Mouse (Mus musculus) kidney, postnatal 36 days (tissue): ENCODE data around the gene Atp2a3.

ENCODE experiments used
- DNase-seq, 2 experiments: peaks; one replicate each; pipeline ENCODE4 v3.0.0; 2021 to 2022; ENCODE audit warnings: mixed read lengths in 2 of 2

Gene Atp2a3

DNA sequence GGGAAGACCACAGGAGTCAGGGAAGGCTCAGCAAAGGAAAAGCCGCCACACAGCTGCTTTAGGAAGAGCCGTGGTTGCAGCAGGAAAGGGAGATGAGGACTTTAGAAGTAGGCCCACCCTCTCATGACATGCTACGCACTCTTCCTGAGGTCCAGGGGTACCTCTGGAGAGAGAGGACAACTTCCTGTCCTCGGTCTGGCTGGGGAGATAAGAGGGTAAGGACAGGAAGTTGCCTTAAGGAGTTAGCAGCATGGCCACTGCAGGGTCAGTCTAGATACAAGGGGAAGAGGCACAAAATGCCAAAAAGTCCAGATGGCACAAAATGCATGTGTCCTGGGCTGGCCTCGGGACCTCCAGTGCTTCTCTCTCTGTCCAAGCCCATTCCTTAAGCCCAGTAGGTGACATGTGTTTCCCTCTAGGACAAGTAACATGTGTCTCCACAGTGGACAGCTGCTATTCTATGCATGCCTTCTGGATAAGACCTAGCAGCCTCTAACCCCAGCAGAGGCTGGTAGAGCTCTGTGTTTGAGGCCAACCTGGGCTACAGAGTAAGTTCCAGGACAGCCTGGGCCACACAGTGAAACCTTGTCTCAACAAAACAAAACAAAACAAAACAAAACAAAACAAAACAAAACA is 5.5 kb upstream of the Atp2a3 start:
- peak; percentile 31 to 46 for DNase-seq

DNA sequence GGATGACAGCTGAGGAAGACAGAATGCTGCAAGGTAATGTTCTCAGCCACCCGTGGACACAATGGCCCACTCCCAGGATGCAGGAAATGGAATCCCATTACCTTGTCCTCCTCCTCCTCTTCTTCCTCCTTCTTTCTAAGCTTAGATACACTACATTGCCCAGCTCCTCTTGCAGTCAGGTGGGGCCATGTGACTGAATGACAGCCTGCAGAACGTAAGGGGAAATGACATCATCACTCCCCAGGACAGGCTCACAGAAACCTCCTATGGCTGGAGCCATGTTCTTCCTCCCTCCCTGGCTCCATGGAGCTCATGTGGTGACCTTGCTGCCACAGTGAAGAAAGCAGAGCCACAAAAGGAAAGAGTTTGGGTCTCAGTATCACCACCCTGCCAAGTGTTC is 3.7 kb upstream of the Atp2a3 start:
- DNase-seq, result no peak

DNA sequence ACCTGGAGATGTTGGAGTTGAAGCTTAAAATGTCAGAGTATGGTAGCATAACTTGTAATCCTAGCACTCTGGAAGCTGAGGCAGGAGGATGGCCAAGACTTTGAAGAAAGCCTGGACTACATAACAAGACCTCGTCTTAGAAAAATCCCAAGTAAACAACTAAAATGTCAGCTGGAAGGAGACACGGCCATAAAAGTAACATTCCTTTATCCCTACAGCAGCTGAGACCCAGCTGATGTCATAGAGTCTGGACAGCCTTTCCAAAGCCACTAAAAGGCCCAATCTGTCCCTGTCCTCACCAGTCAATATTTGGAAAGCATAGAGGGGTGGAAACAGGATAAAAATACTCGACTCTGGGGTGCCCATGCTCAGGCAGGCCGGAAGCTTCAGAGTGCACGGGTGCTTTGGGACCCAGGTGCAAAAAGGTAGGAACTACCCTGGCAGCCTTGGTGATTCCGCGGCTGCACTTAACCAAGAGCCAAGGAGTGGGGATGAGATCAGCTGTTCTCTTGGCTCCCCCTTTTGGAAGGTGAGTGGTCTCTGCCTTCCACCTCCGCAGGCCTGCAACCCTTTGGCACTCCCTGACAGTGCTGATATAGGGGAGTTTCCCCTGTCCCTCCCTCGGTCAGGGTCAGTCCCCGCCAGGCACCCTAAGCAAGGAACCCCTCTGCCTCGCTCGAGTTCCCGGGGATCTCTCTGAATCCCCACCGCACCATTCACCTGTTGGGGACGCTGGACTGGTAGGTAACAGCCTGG is 867 bp upstream of the Atp2a3 start:
- DNase-seq, result no peak

DNA sequence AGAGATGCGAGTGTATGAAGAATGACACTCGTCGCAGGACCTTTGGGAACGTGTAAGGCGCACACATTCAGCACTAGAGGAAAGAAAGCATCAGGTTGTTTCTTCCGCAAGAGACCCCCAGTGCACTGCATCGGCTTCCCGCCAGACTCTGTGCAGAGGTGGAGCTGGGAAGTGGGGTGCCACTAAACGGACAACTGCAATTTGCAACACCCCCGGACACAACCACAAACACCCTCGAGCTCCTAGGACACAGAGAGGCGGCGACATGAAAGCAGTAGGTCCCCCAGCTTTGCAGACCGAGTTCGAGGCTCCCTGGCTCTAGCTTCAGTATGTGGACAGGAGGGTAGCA is 272 bp upstream of the Atp2a3 start:
- DNase-seq, result no peak

DNA sequence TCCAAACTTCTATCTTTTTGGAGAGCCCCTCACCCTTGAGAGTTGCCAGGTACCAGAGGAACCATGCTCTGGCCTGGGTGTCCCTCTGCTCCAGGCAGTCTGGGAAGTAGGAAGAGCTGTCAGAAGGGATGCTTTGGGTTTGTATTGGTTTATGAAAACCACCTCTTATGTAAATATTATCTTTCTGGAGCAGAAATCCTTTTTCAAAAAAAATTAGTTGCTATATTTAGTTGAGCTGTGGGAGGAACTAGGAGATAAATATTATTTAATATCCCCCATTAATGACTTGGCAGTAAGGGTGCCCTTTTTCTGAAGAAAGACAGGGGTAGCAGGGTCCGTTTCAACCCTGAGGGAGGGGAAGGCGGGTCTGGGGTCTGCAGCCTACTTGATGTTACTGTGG is 1.4 kb downstream of the Atp2a3 start:
- DNase-seq, result no peak

DNA sequence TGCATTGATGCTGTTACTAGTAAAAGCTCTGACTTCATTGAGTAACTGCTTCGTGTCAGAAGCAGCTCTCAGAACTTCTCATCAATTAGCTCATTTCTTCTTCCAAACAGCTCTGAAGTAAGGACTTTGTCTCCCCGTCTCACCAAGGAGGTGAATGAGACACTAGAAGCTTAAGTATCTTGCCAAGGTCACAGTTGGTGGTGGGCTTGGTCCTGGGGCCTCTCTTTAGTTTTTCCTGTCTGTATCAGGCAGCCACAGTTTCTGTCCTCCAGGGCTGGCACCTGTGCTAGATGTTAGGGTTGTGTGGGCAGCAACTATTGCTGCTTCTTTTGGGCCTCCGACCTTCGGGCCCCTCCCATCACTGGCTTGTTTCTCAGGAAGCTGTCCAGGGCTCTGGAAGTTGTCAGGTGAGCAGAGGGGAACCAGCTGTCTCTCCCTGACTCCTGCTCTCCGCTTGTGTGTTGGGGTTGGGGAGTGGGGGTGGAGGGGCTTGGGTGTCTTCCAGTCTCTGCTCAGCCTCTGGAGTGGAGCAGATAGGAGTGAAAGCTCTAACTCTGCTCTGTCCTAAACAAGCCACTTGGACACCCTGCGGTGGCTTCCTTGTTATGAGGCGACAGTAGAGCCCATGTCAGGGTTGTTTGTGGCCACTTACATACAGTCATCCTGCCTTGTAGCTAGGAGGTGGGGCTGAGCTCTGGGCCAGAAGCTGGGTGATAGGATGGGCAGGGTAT is 2.3 kb downstream of the Atp2a3 start:
- DNase-seq, result no peak

DNA sequence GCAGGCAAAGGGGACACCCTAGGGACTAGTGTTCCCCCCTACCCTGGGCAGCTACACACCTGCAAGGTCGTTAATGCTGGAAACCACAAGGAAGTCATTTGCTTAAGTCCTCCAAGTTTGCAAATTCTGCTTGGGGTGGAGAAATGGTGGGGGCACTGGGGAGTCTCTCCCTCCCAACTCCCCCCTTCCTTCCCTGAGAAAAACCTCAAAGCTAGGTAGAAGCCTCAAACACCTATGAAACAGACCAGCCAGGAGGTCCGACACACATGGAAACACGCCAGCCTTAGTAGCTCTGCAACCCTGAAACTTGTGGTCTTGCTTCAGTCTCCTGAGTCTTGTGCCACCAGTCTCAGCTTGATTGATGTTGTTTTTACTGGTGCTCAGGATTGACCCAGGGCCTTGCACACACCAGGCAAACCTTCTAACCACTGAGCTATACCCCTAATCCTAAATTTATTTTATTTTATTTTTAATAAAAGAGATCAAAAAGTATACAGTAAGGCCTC is 2.9 kb downstream of the Atp2a3 start:
- no peak for DNase-seq

DNA sequence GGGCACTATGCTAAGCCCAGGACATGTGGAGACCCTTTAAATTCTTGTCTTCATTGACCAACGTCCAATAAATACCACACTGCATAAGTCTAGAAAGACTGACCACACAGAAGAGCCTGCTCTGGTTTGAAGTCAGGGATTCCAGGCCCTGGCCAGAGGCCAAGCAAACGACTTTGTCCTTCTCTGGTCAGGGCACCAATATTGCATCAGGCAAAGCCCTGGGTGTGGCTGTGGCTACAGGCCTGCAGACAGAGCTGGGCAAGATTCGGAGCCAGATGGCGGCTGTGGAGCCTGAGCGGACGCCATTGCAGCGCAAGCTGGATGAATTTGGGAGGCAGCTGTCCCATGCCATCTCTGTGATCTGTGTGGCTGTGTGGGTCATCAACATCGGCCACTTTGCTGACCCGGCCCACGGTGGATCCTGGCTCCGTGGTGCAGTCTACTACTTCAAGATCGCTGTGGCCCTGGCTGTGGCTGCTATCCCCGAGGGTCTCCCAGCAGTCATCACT is 14.1 kb downstream of the Atp2a3 start:
- DNase-seq, result no peak

DNA sequence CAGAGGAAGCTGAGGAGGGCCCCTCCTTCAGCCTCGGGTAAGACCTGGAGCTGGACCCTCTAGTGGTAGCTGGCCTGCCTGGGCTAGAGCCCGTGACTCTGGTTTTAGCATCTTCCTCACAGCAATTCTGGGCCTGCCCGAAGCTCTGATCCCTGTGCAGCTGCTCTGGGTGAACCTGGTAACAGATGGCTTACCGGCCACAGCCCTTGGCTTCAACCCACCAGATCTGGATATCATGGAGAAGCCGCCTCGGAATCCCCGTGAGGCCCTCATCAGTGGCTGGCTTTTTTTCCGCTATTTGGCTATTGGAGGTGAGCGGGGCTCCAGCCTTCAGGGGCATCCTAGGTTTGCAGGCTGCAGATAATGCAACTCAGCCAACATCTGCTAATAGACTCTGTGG is 21.5 kb downstream of the Atp2a3 start:
- no peak for DNase-seq

DNA sequence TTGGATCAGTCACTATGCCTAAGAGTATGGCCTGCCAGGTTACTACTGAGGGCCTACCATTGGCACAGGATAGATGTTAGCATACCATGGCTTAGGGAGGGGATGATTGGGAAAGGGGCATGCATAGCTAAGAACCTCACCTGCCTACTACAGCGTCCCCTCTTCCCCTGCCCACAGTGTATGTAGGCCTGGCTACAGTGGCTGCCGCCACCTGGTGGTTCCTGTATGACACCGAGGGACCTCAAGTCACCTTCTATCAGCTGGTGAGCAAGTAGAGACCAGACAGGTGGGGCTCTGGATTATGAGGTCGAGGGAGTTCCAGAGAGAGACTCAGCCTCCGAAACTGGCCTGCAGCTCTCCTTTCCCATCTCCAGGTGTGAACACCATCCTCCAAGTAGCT is 22.3 kb downstream of the Atp2a3 start:
- peak in 1 of 2 experiments; percentile 67 for DNase-seq

DNA sequence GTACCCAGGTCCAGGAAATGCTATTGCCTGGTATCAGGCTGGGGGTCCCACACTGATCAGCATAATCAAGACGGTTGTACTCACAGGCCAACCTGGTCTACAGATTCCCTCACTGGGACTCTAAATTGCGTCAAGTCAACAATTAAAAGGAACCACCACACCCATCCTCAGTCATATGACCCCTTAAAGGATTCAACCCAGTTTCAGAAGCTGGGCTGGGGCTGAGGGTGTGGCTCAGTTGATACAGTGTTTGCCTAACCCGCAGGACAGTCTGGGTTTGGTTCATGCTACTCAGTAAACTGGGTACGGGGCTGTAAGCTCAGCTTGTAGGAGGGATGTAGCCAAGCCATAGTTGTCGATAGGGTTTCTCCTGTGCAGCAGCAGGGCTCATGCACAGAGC is 25.8 kb downstream of the Atp2a3 start:
- no peak for DNase-seq

DNA sequence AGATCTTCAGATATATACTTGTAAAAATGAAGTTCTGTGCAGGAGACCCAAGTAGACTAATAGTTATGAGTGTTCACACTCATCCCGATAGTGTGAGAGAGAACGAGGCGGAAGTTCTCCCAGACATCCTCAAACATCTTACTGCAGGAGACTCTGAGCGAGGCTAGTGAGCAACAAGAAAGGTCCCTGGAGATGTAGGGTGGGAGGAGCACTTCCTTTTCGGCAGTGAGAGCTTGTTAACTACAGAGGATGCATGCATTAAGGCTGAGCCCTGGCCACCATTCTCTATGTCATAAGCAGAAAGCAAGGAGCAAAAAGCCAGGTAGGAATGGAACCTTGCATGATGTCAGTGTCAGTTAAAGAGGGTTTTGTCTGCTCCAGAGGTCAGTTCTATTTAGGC is 26.3 kb downstream of the Atp2a3 start:
- DNase-seq, result no peak

DNA sequence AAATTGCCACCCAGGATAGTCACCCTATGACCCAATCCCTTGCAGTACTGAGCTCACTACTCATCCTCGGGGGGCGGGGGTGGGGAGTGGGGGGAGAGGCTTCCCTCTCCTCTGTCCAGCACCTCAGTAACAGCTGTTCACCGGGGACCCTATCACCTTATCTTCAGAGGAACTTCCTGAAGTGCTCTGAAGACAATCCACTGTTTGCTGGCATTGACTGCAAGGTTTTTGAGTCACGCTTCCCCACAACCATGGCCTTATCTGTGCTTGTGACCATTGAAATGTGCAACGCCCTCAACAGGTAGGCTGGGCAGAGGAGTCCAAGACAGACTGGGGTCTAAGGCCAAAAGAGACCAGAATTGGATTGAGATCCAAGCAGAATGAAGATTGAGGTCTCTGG is 26.8 kb downstream of the Atp2a3 start:
- no peak for DNase-seq

DNA sequence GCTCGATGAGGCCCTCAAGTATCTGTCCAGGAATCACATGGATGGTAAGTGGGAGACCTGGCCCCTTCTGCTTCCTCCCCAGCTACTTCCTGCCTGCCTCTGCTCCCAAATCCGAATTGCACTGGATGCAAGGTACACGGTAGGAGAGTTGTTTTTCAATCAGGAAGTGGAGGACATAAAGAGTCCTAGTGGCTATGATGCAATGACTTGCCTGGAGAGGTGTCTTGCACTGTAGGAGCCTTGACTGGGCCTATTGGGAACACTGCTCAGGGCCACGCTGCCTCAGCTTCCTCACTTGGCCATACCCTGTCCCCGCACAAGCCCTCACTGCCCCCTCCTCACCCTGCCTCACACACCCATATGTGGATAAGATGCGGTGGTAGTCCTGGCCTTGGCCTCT is 28.1 kb downstream of the Atp2a3 start:
- DNase-seq, result no peak

DNA sequence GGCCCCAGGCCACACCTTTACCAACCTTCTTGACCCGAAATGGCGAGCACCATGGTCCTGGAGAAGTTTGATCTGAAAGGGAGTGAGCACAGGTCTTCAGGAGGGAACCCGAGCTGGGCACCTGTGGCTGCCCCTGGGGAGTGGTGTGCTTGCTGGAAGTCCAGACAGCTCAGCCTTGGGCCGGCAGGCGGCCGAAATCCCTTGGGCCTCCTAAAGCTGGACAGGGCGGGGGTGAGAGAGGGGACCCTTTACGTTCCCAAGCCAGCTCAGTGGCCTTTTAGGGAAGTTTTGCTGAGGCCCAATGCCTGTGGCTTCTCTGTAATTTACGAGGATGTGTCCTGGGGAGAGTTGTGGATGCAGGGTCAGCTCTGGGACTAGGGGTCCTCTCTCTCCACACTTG is 29.7 kb downstream of the Atp2a3 start:
- DNase-seq, result no peak

DNA sequence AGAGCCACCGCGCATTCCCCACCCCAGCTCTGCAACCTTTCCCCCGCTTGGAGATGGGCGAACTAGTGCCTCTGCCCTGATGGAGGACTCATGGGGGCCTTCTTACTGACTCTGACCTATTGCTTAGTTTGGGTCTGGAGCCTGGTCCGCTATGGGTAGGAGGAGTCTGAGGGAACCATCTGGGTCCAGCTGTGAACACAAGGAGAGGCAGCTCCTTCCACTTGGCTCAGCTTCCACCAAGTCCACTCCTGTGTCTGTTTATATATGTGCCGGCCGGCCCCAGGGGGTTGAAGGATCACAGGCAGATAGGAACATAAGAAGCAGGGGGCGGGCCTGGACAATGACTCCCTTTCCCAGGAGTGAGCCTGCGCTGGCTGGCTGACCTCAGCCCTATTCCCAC is 31.0 kb downstream of the Atp2a3 start:
- no peak for DNase-seq

DNA sequence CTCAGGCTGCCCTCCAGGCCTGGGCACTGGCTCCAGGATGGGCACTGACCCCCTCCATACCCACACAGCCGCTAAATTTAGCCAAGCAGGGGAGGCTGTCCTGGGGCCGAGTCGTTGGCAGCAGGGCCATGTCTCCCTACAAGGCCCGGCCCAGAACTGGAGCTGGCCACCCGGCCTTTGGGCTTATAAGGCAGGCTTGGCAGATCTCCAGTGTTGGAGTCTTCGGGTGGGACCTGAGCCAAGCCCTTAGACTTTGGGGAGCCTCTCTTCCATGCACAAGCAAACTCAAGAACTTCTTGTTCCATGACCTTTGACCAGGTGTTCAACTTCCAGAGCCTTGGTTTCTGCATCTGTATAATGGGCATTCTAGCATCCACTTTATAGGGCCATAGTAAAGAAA is 35.4 kb downstream of the Atp2a3 start:
- peak in 1 of 2 experiments; percentile 55 for DNase-seq

DNA sequence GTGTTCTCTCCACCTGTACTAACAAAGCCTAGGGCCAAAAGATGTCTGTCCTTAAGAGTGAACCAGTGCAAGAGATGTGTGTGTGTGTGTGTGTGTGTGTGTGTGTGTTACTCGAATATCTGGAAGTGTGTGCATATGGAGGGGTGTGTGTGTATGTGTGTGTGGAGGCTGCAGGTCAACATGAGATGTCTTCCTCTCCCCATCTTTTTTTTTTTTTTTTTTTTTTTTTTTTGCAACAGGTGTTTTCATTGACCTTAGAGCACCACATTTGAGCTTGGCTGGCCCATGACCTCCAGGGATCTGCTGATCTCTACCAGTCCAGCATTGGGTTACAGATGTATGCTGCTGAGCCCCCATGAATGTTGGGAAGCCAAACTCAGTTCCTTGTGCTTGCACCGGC is 35.8 kb downstream of the Atp2a3 start:
- DNase-seq, result no peak

DNA sequence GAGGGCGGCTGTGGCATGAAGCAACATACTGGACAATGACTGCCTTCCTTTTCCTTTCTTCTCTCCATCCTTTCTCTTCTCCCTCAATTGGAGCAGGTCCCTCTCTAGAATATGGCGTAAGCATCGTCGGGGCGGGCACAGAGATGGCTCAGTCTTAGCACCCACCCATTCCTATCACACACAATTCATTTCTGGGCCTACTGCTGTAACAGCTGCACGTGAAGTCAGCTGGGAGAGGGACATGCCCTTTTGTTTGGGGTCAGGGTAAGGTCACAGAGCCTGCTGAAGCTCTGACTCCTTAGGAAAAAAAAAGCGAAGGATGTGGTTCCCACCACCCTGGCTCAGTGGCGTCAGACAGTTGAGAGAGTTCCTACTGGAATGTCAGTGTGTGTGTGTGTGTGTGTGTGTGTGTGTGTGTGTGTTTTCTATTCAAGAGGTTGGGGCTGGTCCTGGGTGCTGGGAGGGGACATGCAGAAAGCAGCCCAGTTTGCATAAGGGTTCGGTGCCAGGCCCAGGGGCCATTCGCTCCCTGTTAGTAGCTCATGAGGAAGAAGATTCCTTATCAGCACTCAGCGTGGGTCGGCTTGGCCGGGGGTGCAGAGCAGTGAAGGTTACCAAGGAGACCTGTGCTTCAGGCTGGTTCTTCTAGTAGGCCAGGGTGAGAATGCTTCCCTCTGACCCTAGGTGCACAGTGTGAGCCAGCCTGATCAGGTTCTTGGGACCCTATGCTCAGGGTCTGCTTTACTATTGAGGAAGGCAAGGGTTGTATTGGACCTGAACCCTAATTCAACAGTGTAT is 36.8 kb downstream of the Atp2a3 start:
- no peak for DNase-seq

DNA sequence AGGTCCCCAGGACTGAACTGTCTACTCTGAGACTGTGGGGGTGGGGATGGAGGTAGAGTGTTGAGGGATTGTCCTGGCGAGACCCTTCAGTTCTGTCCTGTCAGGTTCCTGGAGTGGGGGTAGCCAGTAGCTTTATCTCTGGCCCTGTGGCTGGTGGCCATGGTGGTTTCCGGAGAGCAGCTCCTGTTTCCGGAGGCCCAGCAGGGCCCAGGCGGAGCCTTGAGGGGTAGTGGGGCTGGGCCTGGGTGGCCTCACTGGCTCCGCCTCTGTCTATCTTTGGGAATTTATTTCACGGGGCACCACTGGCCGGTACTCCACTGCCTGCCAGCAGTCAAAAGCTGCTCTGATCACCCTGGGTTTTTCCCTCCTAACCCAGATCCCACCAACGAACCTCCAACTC is 37.8 kb downstream of the Atp2a3 start, which contains the start of gene P2rx1:
Gene P2rx1 (plus strand): TSS at position 333 of the 400 bp plus-strand sequence.
- peak in 1 of 2 experiments; percentile 49 for DNase-seq

DNA sequence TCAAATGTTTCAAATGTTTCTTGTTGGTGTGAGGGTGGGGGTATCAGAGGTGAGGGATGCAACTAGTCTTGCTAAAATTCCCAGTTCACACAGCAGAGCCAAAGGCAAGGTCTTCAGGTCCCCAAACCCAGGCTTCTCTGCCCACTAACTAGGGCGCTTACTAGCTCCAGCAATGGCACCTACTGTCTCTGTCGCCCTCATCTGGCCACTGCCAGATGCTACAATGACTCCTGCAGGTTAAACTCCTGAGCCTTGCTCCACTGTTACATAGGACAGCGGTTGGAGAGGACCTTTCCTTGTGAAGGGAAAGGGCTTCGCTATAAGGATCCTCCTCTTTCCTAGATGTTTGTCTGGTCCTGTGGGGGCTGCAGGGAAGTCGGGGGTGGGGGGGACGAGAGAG is 40.1 kb downstream of the Atp2a3 start:
- peak; percentile 78 to 88 for DNase-seq

DNA sequence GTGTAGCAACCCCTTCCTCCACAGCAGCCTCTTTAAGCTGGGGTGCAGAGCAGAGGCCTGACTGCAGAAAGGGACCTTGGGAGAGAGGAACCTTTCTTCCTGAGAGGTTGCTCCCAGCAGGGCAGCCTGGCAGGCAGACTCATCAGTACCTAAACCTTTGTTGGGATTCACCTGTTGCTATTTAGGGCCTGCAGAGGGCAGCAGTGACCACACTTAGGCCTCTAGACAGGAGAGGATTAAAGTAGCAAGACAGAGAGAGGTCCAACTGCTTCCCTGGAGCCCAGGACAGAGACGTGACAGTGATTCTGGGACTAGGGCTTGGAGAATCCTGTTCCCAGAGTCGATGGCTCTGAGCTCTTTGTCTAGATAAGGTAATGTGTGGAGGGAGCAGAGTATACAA is 45.4 kb downstream of the Atp2a3 start:
- peak; percentile 73 to 81 for DNase-seq

DNA sequence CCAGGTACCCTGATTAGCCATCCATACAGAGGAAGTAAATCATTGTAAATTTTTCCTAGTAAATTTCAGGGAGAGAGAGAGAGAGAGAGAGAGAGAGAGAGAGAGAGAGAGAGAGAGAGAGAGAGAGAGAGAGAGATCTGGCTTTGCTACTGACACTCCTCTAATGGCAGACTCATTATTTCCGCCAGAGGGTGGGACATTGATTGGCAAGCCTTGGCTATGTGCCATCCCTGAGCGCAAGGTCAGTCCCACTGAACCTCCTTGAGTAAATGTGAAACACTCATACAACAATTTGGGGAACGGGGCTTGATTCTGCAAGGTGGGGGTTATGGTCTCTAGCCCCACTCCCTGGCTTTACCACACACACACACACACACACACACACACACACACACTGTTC is 46.1 kb downstream of the Atp2a3 start:
- no peak for DNase-seq
